Mouse (Mus musculus) inflammation-experienced regulatory T-cells, adult 6 months (primary cell): Measurements from ENCODE around the gene Igflr1. TPM values are rescaled to one million over a fixed set of nuclear protein-coding genes. Genes with fewer than 3 reads are reported as not detected.

Experiments
- ATAC-seq: one replicate; pipeline ENCODE4 v1.8.0; 2017
- polyA plus RNA-seq, 3 experiments: library from polyadenylated mRNA; unstranded; fragments of 100-300 nt; shearing (Covaris generic); gene quantifications; one replicate each; pipeline ENCODE4 v1.2.1; 2017

Gene Igflr1
- polyA plus RNA-seq, 3 experiments from 2014 or later, result 118 to 196 (median 157) TPM

GRCm38 (mm10) chr7:30613529-30614112 lies 48.4 kb downstream of the Igflr1 start:
- peak; percentile 77 for ATAC-seq

- ATAC-seq, result peak; percentile 46
Measured at GRCm38 (mm10) chr7:30614454-30614853, 49.2 kb downstream of the Igflr1 start.

- ATAC-seq, result no peak
Measured at GRCm38 (mm10) chr7:30615049-30615760, 50.0 kb downstream of the Igflr1 start.

Other genes starting within 250 kb of the Igflr1 start
- not detected for gene E130208F15Rik, start 243.7 kb upstream of the Igflr1 start, polyA plus RNA-seq
- gene Sdhaf1, start 241.5 kb upstream of the Igflr1 start, polyA plus RNA-seq, result 1 to 10 TPM; 2.0 to 6.1 (median 3.9) TPM
- gene Lrfn3, start 202.7 kb upstream of the Igflr1 start, polyA plus RNA-seq, result not detected
- gene Tyrobp, start 151.7 kb upstream of the Igflr1 start, polyA plus RNA-seq, result 10 to 100 TPM in 1 of 3 experiments, 1 to 10 TPM in 1, under 1 TPM in 1; 0.79 to 15.0 (median 2.2) TPM
- gene Hcst, start 145.6 kb upstream of the Igflr1 start, polyA plus RNA-seq, result 100 to 1,000 TPM; 484 to 574 (median 552) TPM
- 10 to 100 TPM; 37.3 to 50.8 (median 41.1) TPM for gene Nfkbid, start 143.7 kb upstream of the Igflr1 start, polyA plus RNA-seq
- 1 to 10 TPM; 6.0 to 7.4 (median 6.0) TPM for gene Aplp1, start 119.9 kb upstream of the Igflr1 start, polyA plus RNA-seq
- not detected for gene Kirrel2, start 107.7 kb upstream of the Igflr1 start, polyA plus RNA-seq
- under 1 TPM in 1 of 3 experiments, not detected in 2; 0.11 TPM for gene Nphs1, start 107.1 kb upstream of the Igflr1 start, polyA plus RNA-seq
- gene Prodh2, start 71.8 kb upstream of the Igflr1 start, polyA plus RNA-seq, result not detected
- gene Arhgap33, start 30.4 kb upstream of the Igflr1 start, polyA plus RNA-seq, result 1 to 10 TPM in 1 of 3 experiments, under 1 TPM in 2; 0.28 to 1.1 (median 0.91) TPM
- 1 to 10 TPM; 2.7 to 3.6 (median 2.8) TPM for gene Hspb6, start 13.2 kb upstream of the Igflr1 start, polyA plus RNA-seq
- gene Proser3, start 13.1 kb upstream of the Igflr1 start, polyA plus RNA-seq, result 1 to 10 TPM; 2.8 to 4.5 (median 4.0) TPM
- 100 to 1,000 TPM in 2 of 3 experiments, 10 to 100 TPM in 1; 94.5 to 112 (median 109) TPM for gene Lin37, start 5.6 kb upstream of the Igflr1 start, polyA plus RNA-seq
- 10 to 100 TPM; 56.1 to 60.5 (median 60.0) TPM for gene U2af1l4, start 2.1 kb upstream of the Igflr1 start, polyA plus RNA-seq
- gene Gm49396, start 2.1 kb upstream of the Igflr1 start, polyA plus RNA-seq, result 10 to 100 TPM; 45.7 to 85.3 (median 82.8) TPM
- 100 to 1,000 TPM; 271 to 363 (median 299) TPM for gene Psenen, start 1.8 kb upstream of the Igflr1 start, polyA plus RNA-seq
- gene Kmt2b, start 23.3 kb downstream of the Igflr1 start, polyA plus RNA-seq, result 10 to 100 TPM; 15.7 to 23.0 (median 22.6) TPM
- 10 to 100 TPM; 11.7 to 28.7 (median 11.9) TPM for gene Zbtb32, start 33.5 kb downstream of the Igflr1 start, polyA plus RNA-seq
- gene Upk1a, start 47.4 kb downstream of the Igflr1 start, polyA plus RNA-seq, result 1 to 10 TPM in 2 of 3 experiments, under 1 TPM in 1; 0.47 to 3.1 (median 1.5) TPM
- 100 to 1,000 TPM; 376 to 780 (median 668) TPM for gene Cox6b1, start 60.7 kb downstream of the Igflr1 start, polyA plus RNA-seq
- gene Etv2, start 70.4 kb downstream of the Igflr1 start, polyA plus RNA-seq, result not detected
- 10 to 100 TPM; 21.7 to 30.7 (median 28.0) TPM for gene Rbm42, start 84.9 kb downstream of the Igflr1 start, polyA plus RNA-seq
- gene Haus5, start 99.6 kb downstream of the Igflr1 start, polyA plus RNA-seq, result 10 to 100 TPM; 23.9 to 33.9 (median 26.4) TPM
- not detected for gene Pmis2, start 106.2 kb downstream of the Igflr1 start, polyA plus RNA-seq
- not detected for gene 2200002J24Rik, start 133.5 kb downstream of the Igflr1 start, polyA plus RNA-seq
- not detected for gene Atp4a, start 146.8 kb downstream of the Igflr1 start, polyA plus RNA-seq
- gene Tmem147, start 164.1 kb downstream of the Igflr1 start, polyA plus RNA-seq, result 10 to 100 TPM; 43.1 to 55.2 (median 48.6) TPM
- gene Gapdhs, start 178.3 kb downstream of the Igflr1 start, polyA plus RNA-seq, result under 1 TPM in 2 of 3 experiments, not detected in 1; 0.39 to 0.46 TPM
- 1 to 10 TPM in 2 of 3 experiments, not detected in 1; 1.5 to 1.6 TPM for gene Sbsn, start 186.0 kb downstream of the Igflr1 start, polyA plus RNA-seq
- gene Dmkn, start 198.3 kb downstream of the Igflr1 start, polyA plus RNA-seq, result not detected
- gene Krtdap, start 222.5 kb downstream of the Igflr1 start, polyA plus RNA-seq, result not detected